Mouse (Mus musculus) midbrain, embryonic 11.5 days (tissue): Measurements from ENCODE around the gene Wdfy4. TPM values are rescaled to one million over a fixed set of nuclear protein-coding genes. Genes with fewer than 3 reads are reported as not detected.

Source experiments
- ATAC-seq: fragments of 200-750 bp; cut with Nextera tagmentation; 2 replicates; pipeline ENCODE4 v1.8.0; 2017; ENCODE audit warnings: moderate TSS enrichment, moderate library complexity; ENCODE audit not compliant: low FRiP score
- DNase-seq: peaks from one replicate; pipeline ENCODE4 v3.0.0; 2015; ENCODE audit warnings: low spot score; ENCODE audit errors: missing footprints
- H3K27ac ChIP-seq: fragments of 300-500 bp; sonication (generic); 2 replicates; pipeline ENCODE4 v1.5.1; 2014; ENCODE audit warnings: low read depth, low read length
- H3K27me3 ChIP-seq: fragments of 300-500 bp; sonication (generic); 2 replicates; pipeline ENCODE4 v1.6.1; 2014; ENCODE audit warnings: mild to moderate bottlenecking, low read length, moderate library complexity, mixed read lengths; ENCODE audit not compliant: control insufficient read depth, insufficient read depth
- H3K36me3 ChIP-seq: fragments of 300-500 bp; sonication (generic); 2 replicates; pipeline ENCODE4 v1.6.1; 2014; ENCODE audit warnings: mild to moderate bottlenecking, low read length, moderate library complexity, mixed read lengths; ENCODE audit not compliant: control insufficient read depth, insufficient read depth
- H3K4me1 ChIP-seq: fragments of 300-500 bp; sonication (generic); 2 replicates; pipeline ENCODE4 v1.6.1; 2014; ENCODE audit warnings: low read length; ENCODE audit not compliant: control insufficient read depth, insufficient read depth
- H3K4me2 ChIP-seq: fragments of 300-500 bp; sonication (generic); 2 replicates; pipeline ENCODE4 v1.6.1; 2014; ENCODE audit warnings: mild to moderate bottlenecking, moderate library complexity
- H3K4me3 ChIP-seq: fragments of 300-500 bp; sonication (generic); 2 replicates; pipeline ENCODE4 v1.5.1; 2014; ENCODE audit warnings: low read depth, low read length
- H3K9ac ChIP-seq: fragments of 300-500 bp; sonication (generic); 2 replicates; pipeline ENCODE4 v1.6.1; 2014; ENCODE audit warnings: low read length
- H3K9me3 ChIP-seq: fragments of 300-500 bp; sonication (generic); 2 replicates; pipeline ENCODE4 v1.6.1; 2016; ENCODE audit warnings: low read length; ENCODE audit not compliant: control insufficient read depth
- WGBS: fragments of 180-500 bp; shearing (Covaris S2); extraction: QIAGEN DNeasy Blood & Tissue Kit; methylation state at CpG from one replicate; pipeline ENCODE4 v1.1.7; 2014; 5-methylcytosine and 5-hydroxymethylcytosine counted together
- polyA plus RNA-seq: library from polyadenylated mRNA; unstranded; fragments of >200 nt; fragmentation: Nextera tagmentation; extraction: Ambion mirVana; gene quantifications from 2 replicates; pipeline ENCODE4 v1.2.1, GENCODE M21; 2014

Wdfy4 gene
- polyA plus RNA-seq, 1 experiment from 2014 or later, result 0.38 TPM

- Histone ChIP-seq H3K9me3 (no peaks in the 10 kb centered on the region), H3K4me3 (no peak overlapping the region), H3K4me2 (no peak overlapping the region), H3K27me3 (no peaks in the 10 kb centered on the region), H3K27ac (no peak overlapping the region), H3K9ac (no peak overlapping the region), H3K4me1 (no peaks in the 10 kb centered on the region), H3K36me3 (no peaks in the 10 kb centered on the region)
- DNase-seq, result no peak
- WGBS, result 81% methylated on average over 6 of the region's 6 CpGs
- ATAC-seq, result no peak
These were observed 17.6 kb upstream of the Wdfy4 start for GRCm38 (mm10) chr14:33202885-33203284.

GRCm38 (mm10) chr14:33202161-33202560, 16.9 kb upstream of the Wdfy4 start:
- H3K36me3 ChIP-seq, result no peaks in the 10 kb centered on the region

GRCm38 (mm10) chr14:33194241-33194640, 8.9 kb upstream of the Wdfy4 start:
- ATAC-seq (no peak), DNase-seq (no peak)
- no peak overlapping the region for H3K9ac ChIP-seq
- no peak overlapping the region for H3K27ac ChIP-seq
- H3K4me2 ChIP-seq, result no peak overlapping the region
- 76% methylated on average over 3 of the region's 3 CpGs for WGBS
- no peaks in the 10 kb centered on the region for H3K36me3 ChIP-seq
- H3K4me1 ChIP-seq, result no peaks in the 10 kb centered on the region
- H3K27me3 ChIP-seq, result no peaks in the 10 kb centered on the region
- no peaks in the 10 kb centered on the region for H3K9me3 ChIP-seq
- H3K4me3 ChIP-seq, result no peak overlapping the region

More at GRCm38 (mm10) chr14:33202161-33202560, 16.9 kb upstream of the Wdfy4 start:
- H3K9me3 ChIP-seq, result no peaks in the 10 kb centered on the region
- H3K4me1 ChIP-seq, result no peaks in the 10 kb centered on the region
- 81% methylated on average over 4 of the region's 4 CpGs for WGBS
- no peak overlapping the region for H3K9ac ChIP-seq
- H3K27me3 ChIP-seq, result no peaks in the 10 kb centered on the region
- no peak for ATAC-seq
- no peak overlapping the region for H3K4me3 ChIP-seq
- no peak overlapping the region for H3K4me2 ChIP-seq
- DNase-seq, result no peak
- H3K27ac ChIP-seq, result no peak overlapping the region

- H3K27ac ChIP-seq, result no peak overlapping the region
- DNase-seq (no peak), ATAC-seq (no peak)
- no peaks in the 10 kb centered on the region for H3K27me3 ChIP-seq
- no peak overlapping the region for H3K4me2 ChIP-seq
- H3K9me3 ChIP-seq, result no peaks in the 10 kb centered on the region
- H3K36me3 ChIP-seq, result no peaks in the 10 kb centered on the region
- H3K4me3 ChIP-seq, result no peak overlapping the region
- no peaks in the 10 kb centered on the region for H3K4me1 ChIP-seq
- no peak overlapping the region for H3K9ac ChIP-seq
These were observed 8.5 kb upstream of the Wdfy4 start for GRCm38 (mm10) chr14:33193762-33194161.

GRCm38 (mm10) chr14:33190646-33191045, 5.3 kb upstream of the Wdfy4 start:
- DNase-seq (no peak), ATAC-seq (no peak)
- WGBS, result 82% methylated on average over 1 of the region's 1 CpGs
- H3K36me3 ChIP-seq, result no peaks in the 10 kb centered on the region
- no peak overlapping the region for H3K4me3 ChIP-seq
- H3K9ac ChIP-seq, result no peak overlapping the region
- H3K4me1 ChIP-seq, result no peaks in the 10 kb centered on the region
- no peaks in the 10 kb centered on the region for H3K27me3 ChIP-seq
- H3K9me3 ChIP-seq, result no peaks in the 10 kb centered on the region
- no peak overlapping the region for H3K27ac ChIP-seq
- no peak overlapping the region for H3K4me2 ChIP-seq

GRCm38 (mm10) chr14:33189849-33190423, 4.6 kb upstream of the Wdfy4 start:
- H3K27ac ChIP-seq, result no peak overlapping the region
- H3K9ac ChIP-seq, result no peak overlapping the region
- H3K4me2 ChIP-seq, result no peak overlapping the region
- ATAC-seq, result no peak
- H3K9me3 ChIP-seq, result no peaks in the 10 kb centered on the region
- 91% methylated on average over 21 of the region's 21 CpGs for WGBS
- DNase-seq, result no peak
- H3K4me1 ChIP-seq, result no peaks in the 10 kb centered on the region
- no peaks in the 10 kb centered on the region for H3K36me3 ChIP-seq
- H3K4me3 ChIP-seq, result no peak overlapping the region
- H3K27me3 ChIP-seq, result no peaks in the 10 kb centered on the region

GRCm38 (mm10) chr14:33189230-33189629, 3.9 kb upstream of the Wdfy4 start:
- Histone ChIP-seq H3K27me3 (no peaks in the 10 kb centered on the region), H3K4me3 (no peak overlapping the region), H3K9me3 (no peaks in the 10 kb centered on the region), H3K4me1 (no peaks in the 10 kb centered on the region), H3K4me2 (no peak overlapping the region), H3K9ac (no peak overlapping the region), H3K36me3 (no peaks in the 10 kb centered on the region), H3K27ac (no peak overlapping the region)
- ATAC-seq (no peak), DNase-seq (no peak)
- 82% methylated on average over 10 of the region's 10 CpGs for WGBS

- no peak for DNase-seq
- no peaks in the 10 kb centered on the region for H3K27me3 ChIP-seq
- no peaks in the 10 kb centered on the region for H3K9me3 ChIP-seq
- no peaks in the 10 kb centered on the region for H3K4me1 ChIP-seq
- WGBS, result 44% methylated on average over 4 of the region's 4 CpGs
- H3K4me3 ChIP-seq, result no peak overlapping the region
- H3K9ac ChIP-seq, result no peak overlapping the region
- H3K27ac ChIP-seq, result no peak overlapping the region
- no peak overlapping the region for H3K4me2 ChIP-seq
- ATAC-seq, result no peak
- H3K36me3 ChIP-seq, result no peaks in the 10 kb centered on the region
These were observed 1.9 kb upstream of the Wdfy4 start for GRCm38 (mm10) chr14:33187201-33187600.

GRCm38 (mm10) chr14:33180102-33180501, 5.2 kb downstream of the Wdfy4 start:
- Histone ChIP-seq H3K27me3 (no peaks in the 10 kb centered on the region), H3K4me1 (no peaks in the 10 kb centered on the region), H3K4me2 (no peak overlapping the region), H3K36me3 (no peaks in the 10 kb centered on the region), H3K9ac (no peak overlapping the region), H3K27ac (no peak overlapping the region), H3K4me3 (no peak overlapping the region), H3K9me3 (no peaks in the 10 kb centered on the region)
- no peak for DNase-seq
- ATAC-seq, result no peak
- 93% methylated on average over 5 of the region's 5 CpGs for WGBS
